Mouse (Mus musculus): ENCODE data around the gene Cd72. TPM values are rescaled to one million over a fixed set of nuclear protein-coding genes. Genes with fewer than 3 reads are reported as not detected.

Cd72 gene
- polyA plus RNA-seq, 1 experiment from 2014 or later, result 8.8 TPM

GRCm38 (mm10) chr4:43428180-43428861, 26.1 kb downstream of the Cd72 start:
- no peak overlapping the region for H3K27ac ChIP-seq (ENCODE audit: low read depth, low read length)
- no peak for DNase-seq (ENCODE audit: low spot score)
- no peak overlapping the region for H3K4me2 ChIP-seq (ENCODE audit: low read length)
- H3K27me3 ChIP-seq (replicated peaks; ENCODE audit: control insufficient read depth, insufficient read depth, low read length), result peaks cover 44% of the 10 kb centered on the region
- WGBS, result 29% methylated on average over 16 of the region's 16 CpGs
- ATAC-seq, result no peak; the same call in 1 of the 2 replicates
- no peak overlapping the region for H3K4me3 ChIP-seq (ENCODE audit: low read depth, low read length)
- no peak overlapping the region for H3K9ac ChIP-seq (ENCODE audit: low read length)
- H3K9me3 ChIP-seq (replicated peaks; ENCODE audit: control insufficient read depth, low read length), result no peaks in the 10 kb centered on the region
- peaks cover 41% of the 10 kb centered on the region for H3K36me3 ChIP-seq (ENCODE audit: control insufficient read depth, insufficient read depth, low read length)
- no peaks in the 10 kb centered on the region; the same call in 1 of the 2 replicates for H3K4me1 ChIP-seq (ENCODE audit: control insufficient read depth, insufficient read depth, low read length)

GRCm38 (mm10) chr4:43427501-43428179, 26.8 kb downstream of the Cd72 start:
- Histone ChIP-seq H3K27ac (ENCODE audit: low read depth, low read length) (no peak overlapping the region), H3K36me3 (ENCODE audit: control insufficient read depth, insufficient read depth, low read length) (peaks cover 48% of the 10 kb centered on the region), H3K4me2 (ENCODE audit: low read length) (0 out of 2 replicates have a peak overlapping the region, but pooled peaks have one; percentile 5), H3K9ac (ENCODE audit: low read length) (no peak overlapping the region), H3K27me3 (replicated peaks; ENCODE audit: control insufficient read depth, insufficient read depth, low read length) (peaks cover 45% of the 10 kb centered on the region), H3K4me1 (ENCODE audit: control insufficient read depth, insufficient read depth, low read length) (no peaks in the 10 kb centered on the region; the same call in 1 of the 2 replicates), H3K4me3 (ENCODE audit: low read depth, low read length) (no peak overlapping the region), H3K9me3 (replicated peaks; ENCODE audit: control insufficient read depth, low read length) (no peaks in the 10 kb centered on the region)
- 21% methylated on average over 23 of the region's 23 CpGs for WGBS
- no peak for ATAC-seq
- peak; percentile 20 for DNase-seq (ENCODE audit: low spot score)

- Histone ChIP-seq H3K36me3 (ENCODE audit: control insufficient read depth, insufficient read depth, low read length) (peaks cover 59% of the 10 kb centered on the region), H3K9me3 (replicated peaks; ENCODE audit: control insufficient read depth, low read length) (no peaks in the 10 kb centered on the region), H3K27ac (ENCODE audit: low read depth, low read length) (no peak overlapping the region), H3K9ac (ENCODE audit: low read length) (no peak overlapping the region), H3K27me3 (replicated peaks; ENCODE audit: control insufficient read depth, insufficient read depth, low read length) (peaks cover 45% of the 10 kb centered on the region), H3K4me3 (ENCODE audit: low read depth, low read length) (no peak overlapping the region), H3K4me2 (ENCODE audit: low read length) (no peak overlapping the region), H3K4me1 (ENCODE audit: control insufficient read depth, insufficient read depth, low read length) (no peaks in the 10 kb centered on the region; the same call in 1 of the 2 replicates)
- 49% methylated on average over 10 of the region's 10 CpGs for WGBS
- ATAC-seq (no peak), DNase-seq (ENCODE audit: low spot score) (no peak)
These were observed 27.9 kb downstream of the Cd72 start for GRCm38 (mm10) chr4:43426487-43426886.

GRCm38 (mm10) chr4:43425648-43426380, 28.6 kb downstream of the Cd72 start:
- Histone ChIP-seq H3K4me3 (ENCODE audit: low read depth, low read length) (no peak overlapping the region), H3K27me3 (replicated peaks; ENCODE audit: control insufficient read depth, insufficient read depth, low read length) (peaks cover 45% of the 10 kb centered on the region), H3K9ac (ENCODE audit: low read length) (0 out of 2 replicates have a peak overlapping the region, but pooled peaks have one; percentile 25), H3K9me3 (replicated peaks; ENCODE audit: control insufficient read depth, low read length) (no peaks in the 10 kb centered on the region), H3K36me3 (ENCODE audit: control insufficient read depth, insufficient read depth, low read length) (peaks cover 59% of the 10 kb centered on the region), H3K4me2 (ENCODE audit: low read length) (no peak overlapping the region), H3K4me1 (ENCODE audit: control insufficient read depth, insufficient read depth, low read length) (no peaks in the 10 kb centered on the region; the same call in 1 of the 2 replicates), H3K27ac (ENCODE audit: low read depth, low read length) (no peak overlapping the region)
- no peak for DNase-seq (ENCODE audit: low spot score)
- no peak for ATAC-seq
- WGBS, result 20% methylated on average over 30 of the region's 31 CpGs

- DNase-seq (ENCODE audit: low spot score) (no peak), ATAC-seq (no peak)
- Histone ChIP-seq H3K4me3 (ENCODE audit: low read depth, low read length) (no peak overlapping the region), H3K9me3 (replicated peaks; ENCODE audit: control insufficient read depth, low read length) (no peaks in the 10 kb centered on the region), H3K27me3 (replicated peaks; ENCODE audit: control insufficient read depth, insufficient read depth, low read length) (peaks cover 45% of the 10 kb centered on the region), H3K36me3 (ENCODE audit: control insufficient read depth, insufficient read depth, low read length) (peaks cover 59% of the 10 kb centered on the region), H3K4me1 (ENCODE audit: control insufficient read depth, insufficient read depth, low read length) (no peaks in the 10 kb centered on the region; the same call in 1 of the 2 replicates), H3K4me2 (ENCODE audit: low read length) (no peak overlapping the region), H3K27ac (ENCODE audit: low read depth, low read length) (no peak overlapping the region), H3K9ac (ENCODE audit: low read length) (0 out of 2 replicates have a peak overlapping the region, but pooled peaks have one; percentile 25)
- WGBS, result 26% methylated on average over 14 of the region's 14 CpGs
These were observed 29.2 kb downstream of the Cd72 start for GRCm38 (mm10) chr4:43425197-43425596.

GRCm38 (mm10) chr4:43424072-43424471, 30.4 kb downstream of the Cd72 start:
- Histone ChIP-seq H3K4me2 (ENCODE audit: low read length) (no peak overlapping the region), H3K9me3 (replicated peaks; ENCODE audit: control insufficient read depth, low read length) (no peaks in the 10 kb centered on the region), H3K36me3 (ENCODE audit: control insufficient read depth, insufficient read depth, low read length) (peaks cover 64% of the 10 kb centered on the region), H3K9ac (ENCODE audit: low read length) (no peak overlapping the region), H3K4me3 (ENCODE audit: low read depth, low read length) (no peak overlapping the region), H3K27me3 (replicated peaks; ENCODE audit: control insufficient read depth, insufficient read depth, low read length) (peaks cover 45% of the 10 kb centered on the region), H3K4me1 (ENCODE audit: control insufficient read depth, insufficient read depth, low read length) (no peaks in the 10 kb centered on the region; the same call in 1 of the 2 replicates), H3K27ac (ENCODE audit: low read depth, low read length) (no peak overlapping the region)
- ATAC-seq (no peak), DNase-seq (ENCODE audit: low spot score) (no peak)
- 80% methylated on average over 9 of the region's 9 CpGs for WGBS

GRCm38 (mm10) chr4:43423267-43423934, 31.0 kb downstream of the Cd72 start:
- Histone ChIP-seq H3K27me3 (replicated peaks; ENCODE audit: control insufficient read depth, insufficient read depth, low read length) (peaks cover 45% of the 10 kb centered on the region), H3K4me2 (ENCODE audit: low read length) (no peak overlapping the region), H3K4me1 (ENCODE audit: control insufficient read depth, insufficient read depth, low read length) (no peaks in the 10 kb centered on the region; the same call in 1 of the 2 replicates), H3K9me3 (replicated peaks; ENCODE audit: control insufficient read depth, low read length) (no peaks in the 10 kb centered on the region), H3K27ac (ENCODE audit: low read depth, low read length) (no peak overlapping the region), H3K9ac (ENCODE audit: low read length) (no peak overlapping the region), H3K4me3 (ENCODE audit: low read depth, low read length) (no peak overlapping the region), H3K36me3 (ENCODE audit: control insufficient read depth, insufficient read depth, low read length) (peaks cover 67% of the 10 kb centered on the region)
- DNase-seq (ENCODE audit: low spot score), result no peak
- no peak for ATAC-seq
- 94% methylated on average over 20 of the region's 20 CpGs for WGBS

- Histone ChIP-seq H3K4me1 (ENCODE audit: control insufficient read depth, insufficient read depth, low read length) (no peaks in the 10 kb centered on the region), H3K27me3 (replicated peaks; ENCODE audit: control insufficient read depth, insufficient read depth, low read length) (peaks cover 28% of the 10 kb centered on the region), H3K27ac (ENCODE audit: low read depth, low read length) (no peak overlapping the region), H3K36me3 (ENCODE audit: control insufficient read depth, insufficient read depth, low read length) (peaks cover 72% of the 10 kb centered on the region), H3K9ac (ENCODE audit: low read length) (no peak overlapping the region; the same call in 1 of the 2 replicates), H3K4me2 (ENCODE audit: low read length) (no peak overlapping the region), H3K9me3 (replicated peaks; ENCODE audit: control insufficient read depth, low read length) (no peaks in the 10 kb centered on the region), H3K4me3 (ENCODE audit: low read depth, low read length) (no peak overlapping the region)
- WGBS, result 81% methylated on average over 28 of the region's 28 CpGs
- ATAC-seq (no peak), DNase-seq (ENCODE audit: low spot score) (no peak)
These were observed 32.7 kb downstream of the Cd72 start for GRCm38 (mm10) chr4:43421632-43422240.

Measured in forebrain, embryonic 14.5 days (tissue).